ENCODE assay signal across 8 mouse cellular contexts in the genomic region with DNA sequence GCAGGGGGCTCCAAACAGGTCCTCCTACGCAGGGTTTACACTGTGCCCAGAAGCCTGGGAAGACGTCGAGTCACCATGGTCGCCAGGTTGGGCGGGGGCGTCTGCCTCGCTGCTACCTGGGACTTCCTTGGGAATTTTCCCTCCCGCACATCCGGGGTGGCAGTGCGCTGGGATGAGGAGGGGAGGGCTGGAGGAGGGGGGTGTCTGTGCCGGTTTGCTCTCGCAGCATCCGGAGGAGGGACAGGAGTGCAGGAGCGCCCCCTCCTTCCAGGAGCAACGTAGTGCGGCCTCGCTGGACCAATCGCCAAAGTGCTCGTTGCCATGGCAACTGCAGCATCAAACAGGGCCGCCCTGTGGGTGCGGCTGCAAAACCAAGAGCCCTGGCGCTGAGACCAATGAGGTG.
DNase-seq lines count a peak whose midpoint lies in the region; ATAC-seq and TF ChIP-seq lines count a peak whose summit lies in the region.

No protein-coding gene starts in this region.

- peak; percentile 42 for TF ChIP-seq CTCF in liver, adult 2 months (IDR thresholded peaks at IDR 0.05; ENCODE audit: low read depth, low read length)

- H3K36me3 ChIP-seq in forebrain, embryonic 13.5 days (ENCODE audit: poor library complexity, severe bottlenecking): no peaks in the 10 kb centered on the region
- H3K36me3 ChIP-seq in heart, embryonic 16.5 days (ENCODE audit: control insufficient read depth, insufficient read depth): no peaks in the 10 kb centered on the region
- H3K36me3 ChIP-seq in liver, adult 2 months (ENCODE audit: control insufficient read depth, insufficient read depth, low read length): no peaks in the 10 kb centered on the region
- H3K36me3 ChIP-seq in stomach, embryonic 14.5 days (ENCODE audit: control insufficient read depth, insufficient read depth, low read length): no peaks in the 10 kb centered on the region

- peak; percentile 79 to 81 for DNase-seq in B cell, adult 2 months
- DNase-seq in c-Kit-positive CD71-positive TER-119-negative erythroid progenitor cells, embryonic 14.5 days (ENCODE audit: low read depth): peak; percentile 19
- DNase-seq in kidney, postnatal 10 days: peak; percentile 73
- DNase-seq in liver, adult 2 months (ENCODE audit: extremely low read depth, low read depth, low spot score): peak; percentile 44
- DNase-seq in neural tube, embryonic 10.5 days (ENCODE audit: extremely low spot score, low spot score): peak; percentile 79

- WGBS in forebrain, embryonic 13.5 days: under 1% methylated on average over 22 of the region's 22 CpGs
- 8% methylated on average over 21 of the region's 22 CpGs for WGBS in heart, embryonic 16.5 days
- WGBS in liver, adult 2 months: 7% methylated on average over 22 of the region's 22 CpGs
- 2% methylated on average over 22 of the region's 22 CpGs for WGBS in stomach, embryonic 14.5 days

- peak overlapping the region; percentile 64 for H3K4me2 ChIP-seq in forebrain, embryonic 13.5 days
- peak overlapping the region; percentile 19; the same call in 1 of the 2 replicates for H3K4me2 ChIP-seq in heart, embryonic 16.5 days (ENCODE audit: low read depth, low read length)
- peak overlapping the region; percentile 10; the same call in 1 of the 2 replicates for H3K4me2 ChIP-seq in stomach, embryonic 14.5 days (replicated peaks; ENCODE audit: low read depth, low read length)

- no peak for TF ChIP-seq POLR2A in liver, adult 2 months (IDR thresholded peaks at IDR 0.05; ENCODE audit: extremely low read depth, insufficient read depth, low read length)

- peaks cover 54% of the 10 kb centered on the region for H3K4me1 ChIP-seq in forebrain, embryonic 13.5 days
- H3K4me1 ChIP-seq in heart, embryonic 16.5 days (ENCODE audit: control insufficient read depth, insufficient read depth, low read length): peaks cover 47% of the 10 kb centered on the region
- H3K4me1 ChIP-seq in liver, adult 2 months (ENCODE audit: control insufficient read depth, insufficient read depth, low read length): no peaks in the 10 kb centered on the region
- peaks cover 12% of the 10 kb centered on the region for H3K4me1 ChIP-seq in stomach, embryonic 14.5 days (ENCODE audit: control insufficient read depth, insufficient read depth, low read length)

- ATAC-seq in forebrain, embryonic 13.5 days: peak; percentile 90
- ATAC-seq in heart, embryonic 16.5 days (replicated peaks; ENCODE audit: extremely low read depth, insufficient read depth, low FRiP score): no peak
- ATAC-seq in stomach, embryonic 14.5 days (ENCODE audit: insufficient number of reproducible peaks, insufficient read depth, low FRiP score, low read depth): 0 out of 2 replicates have a peak, but pooled peaks have one; percentile 19

- no peaks in the 10 kb centered on the region for H3K9me3 ChIP-seq in forebrain, embryonic 13.5 days (replicated peaks)
- no peaks in the 10 kb centered on the region for H3K9me3 ChIP-seq in heart, embryonic 16.5 days (replicated peaks; ENCODE audit: control insufficient read depth, low read length)
- H3K9me3 ChIP-seq in stomach, embryonic 14.5 days (ENCODE audit: control insufficient read depth, low read depth, low read length): no peaks in the 10 kb centered on the region

- 0 out of 2 replicates have a peak overlapping the region, but pooled peaks have one; percentile 3 for H3K27ac ChIP-seq in forebrain, embryonic 13.5 days
- H3K27ac ChIP-seq in heart, embryonic 16.5 days (ENCODE audit: low read length): no peak overlapping the region
- H3K27ac ChIP-seq in liver, adult 2 months (replicated peaks; ENCODE audit: insufficient read depth, low read depth, low read length): no peak overlapping the region
- no peak overlapping the region for H3K27ac ChIP-seq in stomach, embryonic 14.5 days (ENCODE audit: low read length)

- H3K27me3 ChIP-seq in forebrain, embryonic 13.5 days: no peaks in the 10 kb centered on the region
- no peaks in the 10 kb centered on the region for H3K27me3 ChIP-seq in heart, embryonic 16.5 days (ENCODE audit: control insufficient read depth, insufficient read depth, low read length)
- H3K27me3 ChIP-seq in liver, adult 2 months (ENCODE audit: control insufficient read depth, insufficient read depth, low read length): 0 out of 2 replicates have a peak, but pooled peaks cover 3% of the 10 kb centered on the region
- no peaks in the 10 kb centered on the region for H3K27me3 ChIP-seq in stomach, embryonic 14.5 days (ENCODE audit: control insufficient read depth, insufficient read depth, low read length)

- peak overlapping the region; percentile 41 for H3K4me3 ChIP-seq in forebrain, embryonic 13.5 days
- H3K4me3 ChIP-seq in heart, embryonic 16.5 days (ENCODE audit: low read length): no peak overlapping the region
- H3K4me3 ChIP-seq in liver, adult 2 months (ENCODE audit: insufficient read depth, low read depth, low read length): no peak overlapping the region
- no peak overlapping the region for H3K4me3 ChIP-seq in stomach, embryonic 14.5 days (ENCODE audit: low read depth, low read length)

- peak overlapping the region; percentile 47 for H3K9ac ChIP-seq in forebrain, embryonic 13.5 days
- H3K9ac ChIP-seq in heart, embryonic 16.5 days (ENCODE audit: low read length): no peak overlapping the region
- no peak overlapping the region for H3K9ac ChIP-seq in liver, adult 2 months (ENCODE audit: low read depth, low read length)
- no peak overlapping the region for H3K9ac ChIP-seq in stomach, embryonic 14.5 days (replicated peaks; ENCODE audit: low read depth, low read length)

- no peaks in the 10 kb centered on the region for H3K79me2 ChIP-seq in liver, adult 2 months (ENCODE audit: control insufficient read depth, insufficient read depth, low read length)

Comparison
In these comparisons a context has a peak if more than half of its experiments do, and no peak if none do; other contexts are left out.
1. DNase-seq: peak in every context shown above with its lines; median percentile 80 in B cell, adult 2 months; 79 in neural tube, embryonic 10.5 days; 73 in kidney, postnatal 10 days; 44 in liver, adult 2 months; 19 in c-Kit-positive CD71-positive TER-119-negative erythroid progenitor cells, embryonic 14.5 days.
2. H3K4me2 ChIP-seq: peak in every context shown above with its lines; median percentile 64 in forebrain, embryonic 13.5 days; 19 in heart, embryonic 16.5 days; 10 in stomach, embryonic 14.5 days.